Mouse (Mus musculus) MEL-GATA-1-ER (cell line): Measurements from ENCODE around the gene Dleu7.

Experiments used
- DNase-seq: peaks from one replicate; pipeline ENCODE4 v3.0.0-alpha.2; 2012; ENCODE audit warnings: low read depth; ENCODE audit errors: extremely low read depth

Gene Dleu7

DNA sequence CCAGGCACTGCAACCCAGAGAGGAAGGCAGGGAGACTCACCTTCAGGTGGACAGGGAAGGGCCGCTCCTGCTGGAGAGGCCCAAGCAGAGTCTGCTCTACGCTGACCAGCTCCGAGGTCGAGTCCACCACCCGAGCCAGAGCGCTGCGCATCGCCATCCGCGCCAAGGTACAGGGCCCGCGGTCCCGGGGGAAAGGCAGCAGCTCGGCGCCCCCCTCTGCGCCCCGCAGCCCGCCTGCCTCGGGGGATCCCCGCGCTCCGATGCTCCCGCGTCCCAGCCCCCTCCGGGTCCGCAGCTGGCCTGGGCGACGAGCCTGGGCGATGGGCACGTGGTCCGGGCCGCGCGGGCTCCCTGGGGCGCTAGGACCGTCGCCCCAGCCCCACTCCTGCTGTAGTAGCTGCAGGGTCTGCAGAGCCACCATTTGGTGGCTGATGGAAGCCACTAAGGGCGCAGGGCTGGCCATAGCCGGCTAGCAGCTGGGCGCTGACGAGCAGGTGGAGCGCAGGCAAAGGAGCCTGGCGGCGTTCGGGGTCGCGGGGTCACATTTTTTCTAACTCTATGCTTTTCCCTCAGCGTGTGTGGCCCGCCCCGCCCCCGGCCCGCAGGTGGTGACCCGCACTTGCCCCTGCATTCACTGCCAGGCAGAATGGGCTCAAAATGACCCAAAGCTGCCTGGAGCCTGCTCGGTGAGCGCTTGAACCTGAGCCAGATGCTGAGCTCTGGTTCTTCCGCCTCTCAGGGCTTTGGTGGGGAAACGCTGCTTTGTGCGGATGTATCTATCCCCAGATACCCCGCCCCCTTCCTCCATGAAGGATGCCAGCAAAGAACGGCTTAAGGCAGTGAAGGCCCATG lies at the start of gene Dleu7, which contains the start of gene Rnaseh2b:
TSS of gene Dleu7 (minus strand) at position 560 of the 852 bp plus-strand sequence.
TSS of gene Rnaseh2b (plus strand) at position 102 of the 852 bp plus-strand sequence.
- DNase-seq = no peak

DNA sequence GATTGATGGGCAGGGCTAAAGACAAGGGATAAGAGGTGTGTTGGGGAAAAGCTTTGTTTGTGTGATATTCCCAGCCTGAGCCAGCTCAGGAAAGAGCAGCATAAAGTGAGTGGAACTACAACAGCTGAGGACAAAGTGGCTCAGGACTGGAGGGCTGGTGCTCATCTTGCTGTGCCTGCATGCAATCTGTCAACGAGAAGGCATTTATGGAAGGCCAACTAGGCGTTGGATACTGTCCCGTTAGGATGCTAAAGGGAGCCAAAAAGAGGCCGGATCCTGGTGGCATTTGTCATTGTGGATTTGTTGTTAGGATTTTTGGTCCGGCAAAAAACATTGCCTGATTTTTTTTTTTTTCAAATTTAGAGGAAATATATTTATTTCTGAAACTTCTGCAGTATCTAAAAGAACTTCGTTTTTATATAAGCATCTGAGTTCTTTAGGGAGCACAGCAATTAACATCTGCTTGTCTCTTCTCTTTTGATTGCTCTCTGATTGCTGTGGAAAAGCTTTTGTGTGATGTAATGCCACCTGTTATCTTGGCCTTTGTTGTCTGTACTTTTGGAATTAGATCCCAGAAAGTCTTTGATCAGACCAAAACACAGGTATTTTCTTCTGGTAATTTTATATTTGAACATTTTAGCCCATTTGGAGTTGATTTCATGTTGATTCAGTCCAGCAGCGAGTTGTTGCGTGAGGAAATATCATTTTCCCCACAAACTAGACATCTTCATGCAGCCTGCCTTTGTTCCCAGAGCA lies 49.2 kb upstream of the Dleu7 start:
- DNase-seq = no peak

DNA sequence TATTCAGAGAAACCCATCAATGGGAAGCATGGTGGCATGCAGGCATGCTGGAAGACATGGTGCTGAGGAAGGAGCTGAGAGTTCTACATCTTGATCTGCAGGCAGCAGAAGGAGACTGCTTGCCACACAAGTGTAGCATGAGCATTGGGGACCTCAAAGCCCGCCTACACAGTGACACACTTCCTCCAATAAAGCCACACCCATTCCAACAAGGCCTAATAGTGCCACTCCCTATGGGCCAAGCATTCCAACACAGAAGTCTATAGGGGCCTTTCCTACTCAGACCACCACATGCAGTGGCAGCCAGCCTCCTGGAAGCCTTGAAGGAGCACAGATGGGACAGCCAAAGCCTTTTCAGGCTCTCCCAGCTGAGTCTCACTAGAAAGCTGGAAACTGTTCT lies 46.3 kb upstream of the Dleu7 start:
- DNase-seq = no peak

DNA sequence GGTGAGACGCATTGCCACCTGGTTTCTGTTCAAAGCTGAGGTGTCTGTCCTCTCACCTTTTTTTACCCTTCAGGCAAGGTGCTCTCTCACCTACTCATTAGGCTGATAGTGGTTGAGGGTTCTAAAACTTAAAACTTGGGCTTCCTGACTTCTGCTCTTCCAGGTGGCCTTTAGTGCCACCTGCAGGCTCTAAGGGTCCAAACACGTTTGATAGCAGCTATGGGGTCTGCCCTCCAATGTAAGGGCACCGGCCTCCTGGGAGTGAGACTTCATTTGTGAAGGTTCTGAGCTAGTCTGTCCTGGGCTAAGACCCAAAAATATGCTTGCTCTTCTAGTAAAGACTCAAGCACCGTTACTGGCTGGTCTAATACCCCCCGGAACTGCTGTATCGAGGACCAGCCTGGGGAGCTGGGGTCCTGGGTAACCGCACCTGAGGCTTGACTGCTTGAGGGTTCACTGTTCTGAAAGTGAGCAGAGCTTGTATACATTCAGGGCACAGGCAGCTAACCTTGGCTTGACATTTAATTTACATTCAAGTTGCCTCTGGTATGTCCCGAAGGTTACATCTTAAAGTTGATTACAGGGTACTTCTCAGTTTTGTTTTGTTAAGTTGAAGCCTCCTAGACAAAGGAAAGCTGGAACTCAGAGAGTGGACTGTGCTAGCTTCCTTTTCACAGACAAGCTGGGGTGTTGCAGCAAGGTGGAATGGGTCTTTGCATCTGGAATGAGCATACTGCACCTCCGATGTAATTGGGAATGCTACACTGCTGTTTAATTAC lies 41.3 kb upstream of the Dleu7 start:
- no peak for DNase-seq

DNA sequence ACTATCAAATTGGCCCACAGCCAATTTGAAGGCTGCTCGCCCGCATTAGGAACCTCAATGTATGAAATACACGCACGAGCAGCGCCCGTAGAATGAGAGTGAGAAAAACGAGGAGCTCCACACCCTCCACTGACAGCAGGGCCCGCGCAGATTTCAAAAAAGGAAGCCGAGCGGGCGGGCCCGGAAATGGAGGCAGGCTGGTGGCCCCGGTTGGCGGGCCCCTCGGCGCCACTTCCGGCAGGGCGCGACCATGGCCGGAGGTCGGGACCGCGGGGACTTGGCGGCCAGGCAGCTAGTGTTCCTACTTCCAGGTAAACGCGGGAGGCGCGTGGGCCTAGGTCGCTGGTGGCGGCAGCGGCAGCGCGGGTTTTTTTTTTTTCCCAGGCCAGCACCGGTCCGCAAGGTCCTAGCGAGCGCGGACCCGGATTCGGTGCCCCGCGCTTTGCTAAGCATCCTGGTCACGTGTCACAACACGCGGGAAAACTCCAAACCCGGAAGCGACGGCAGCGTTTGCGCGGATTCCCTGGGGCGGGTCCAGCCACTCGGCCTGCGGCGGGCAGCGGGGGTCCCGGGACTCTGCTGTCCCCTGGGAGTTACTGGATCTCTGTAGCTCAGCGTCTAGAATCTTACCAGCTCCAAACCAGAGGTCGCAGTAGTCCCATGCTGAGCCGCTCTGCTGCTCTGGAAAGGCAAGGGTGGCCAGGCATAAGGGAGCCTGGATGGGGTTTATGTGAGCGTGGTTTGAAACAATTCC lies 39.2 kb upstream of the Dleu7 start:
- DNase-seq = peak; percentile 66

DNA sequence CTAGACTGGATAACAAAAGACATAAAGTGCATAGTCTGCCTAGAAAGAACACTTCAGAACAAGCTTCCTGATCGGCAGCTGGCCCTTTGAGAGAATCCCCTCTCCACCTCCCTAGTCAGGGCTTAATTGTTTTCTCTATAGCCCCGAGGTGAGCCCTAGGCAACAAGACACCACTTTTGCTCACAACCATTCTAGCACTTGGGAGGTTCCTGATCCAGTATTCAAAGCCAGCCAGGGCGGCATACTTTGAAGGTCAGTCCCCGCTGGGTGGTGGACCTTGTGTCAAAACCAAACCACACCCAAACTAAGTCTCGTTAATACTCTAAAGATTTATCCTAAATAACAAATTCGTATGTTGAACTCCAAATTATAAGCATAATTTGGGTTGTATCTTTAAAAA lies 38.6 kb upstream of the Dleu7 start:
- DNase-seq = no peak

DNA sequence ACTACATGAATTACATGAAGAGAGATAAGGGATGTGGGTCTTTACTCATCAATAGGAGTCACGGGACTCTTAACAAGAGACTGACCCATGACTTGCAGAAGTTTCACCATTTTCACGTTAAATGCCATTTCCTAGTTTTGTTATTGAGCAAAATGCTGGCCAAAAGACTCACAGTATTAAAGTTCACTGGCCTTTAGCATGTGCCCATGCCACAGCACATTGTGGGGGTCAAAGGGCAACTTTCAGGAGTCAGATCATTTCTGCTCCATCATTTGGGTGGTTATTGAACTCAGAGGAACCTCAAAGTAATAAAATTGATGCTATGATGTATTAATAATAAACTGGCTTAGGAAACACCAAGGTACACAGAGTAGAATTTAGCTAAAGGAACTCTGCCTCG lies 36.8 kb upstream of the Dleu7 start:
- no peak for DNase-seq

DNA sequence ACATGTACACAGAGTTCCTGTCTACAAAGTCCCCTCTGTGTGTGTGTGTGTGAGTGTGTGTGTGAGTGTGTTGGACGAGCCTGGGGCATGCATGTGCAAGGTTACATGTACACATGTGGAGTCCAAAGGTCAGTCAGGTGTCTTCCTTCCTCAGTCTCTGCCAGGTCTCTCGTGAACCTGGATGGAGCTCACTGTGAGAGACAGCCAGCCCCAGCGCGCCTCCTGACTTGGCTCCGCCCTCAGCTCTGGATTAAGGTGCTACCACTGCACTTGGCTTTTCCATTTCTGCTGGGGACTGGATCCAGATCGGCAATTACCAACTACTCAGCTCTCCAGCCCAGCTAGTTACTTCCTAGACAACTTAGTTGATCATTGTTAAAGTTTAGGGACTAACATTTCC lies 35.8 kb upstream of the Dleu7 start:
- DNase-seq = no peak

DNA sequence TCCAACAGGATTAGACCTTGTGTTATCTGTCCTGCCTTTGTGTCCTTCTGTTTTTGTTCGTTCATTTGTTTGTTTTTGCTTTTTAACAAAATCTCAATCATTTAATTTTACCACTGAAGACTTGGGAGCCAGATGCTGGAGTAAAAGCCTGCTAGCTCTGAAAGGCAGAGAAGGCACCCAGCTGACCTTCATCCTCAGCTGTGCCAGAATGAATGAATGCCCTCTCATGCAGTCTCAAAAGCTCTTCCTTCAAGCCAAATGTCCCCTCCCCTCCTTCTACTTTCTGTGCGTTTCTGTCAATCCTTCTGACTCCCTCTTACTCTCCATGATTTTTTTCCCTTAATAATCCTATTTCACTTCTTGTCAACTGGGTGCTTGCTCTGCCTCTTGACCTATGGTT lies 34.3 kb upstream of the Dleu7 start:
- DNase-seq = no peak

DNA sequence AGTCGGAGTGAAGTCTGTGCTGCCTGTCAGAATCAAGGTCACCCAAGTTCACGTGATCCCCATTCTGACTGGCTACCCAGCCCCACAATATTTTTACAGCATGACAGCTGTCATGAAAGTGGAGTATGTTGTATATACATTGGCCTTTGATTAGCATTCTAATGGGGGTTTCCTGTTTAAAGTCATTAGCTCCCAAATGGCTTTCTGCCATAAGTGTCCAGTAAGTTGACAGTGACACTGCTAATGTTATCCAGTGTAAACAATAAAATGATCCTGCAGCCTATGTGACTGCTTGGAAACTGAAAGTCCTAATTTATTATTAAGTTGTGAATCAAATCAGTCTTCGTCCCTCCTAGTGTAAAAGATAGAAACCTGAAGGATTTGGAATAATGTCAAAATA lies 33.2 kb upstream of the Dleu7 start:
- DNase-seq = no peak

DNA sequence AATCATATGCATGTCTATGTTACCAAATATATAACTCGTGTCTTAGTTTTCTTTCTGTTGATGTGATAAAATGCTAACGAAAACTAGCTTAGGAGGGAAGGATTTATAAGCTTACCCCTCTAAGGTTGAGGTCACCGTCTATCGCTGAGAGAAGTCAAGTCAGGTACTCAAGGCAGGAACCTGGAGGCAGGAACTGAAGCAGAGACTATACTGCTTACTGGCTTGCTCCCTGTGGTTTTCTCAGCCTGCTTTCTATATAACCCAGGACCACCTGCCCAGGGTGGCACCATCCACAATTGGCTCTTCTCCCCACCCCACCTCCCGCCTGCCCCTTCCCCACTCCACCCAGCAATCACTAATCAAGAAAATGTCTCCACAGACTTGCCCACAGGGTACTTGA lies 32.1 kb upstream of the Dleu7 start:
- no peak for DNase-seq

DNA sequence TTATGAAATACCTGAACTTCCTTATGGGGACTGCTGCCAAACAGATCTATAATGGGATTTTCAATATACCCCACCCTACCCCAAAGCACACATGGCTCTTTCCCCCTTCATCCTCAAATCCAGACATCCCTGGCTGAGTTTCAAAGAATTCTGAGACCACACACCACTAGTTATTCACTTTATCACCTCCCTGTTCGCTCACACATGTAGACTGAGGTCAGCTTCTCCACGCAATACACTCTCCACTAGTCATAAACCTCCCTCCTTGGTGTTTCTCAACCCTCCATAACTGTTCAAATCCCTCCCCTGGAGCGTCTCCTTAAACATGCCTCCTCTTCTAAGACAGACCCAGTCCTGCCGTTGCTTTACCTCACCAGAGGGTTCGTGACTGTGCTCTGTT lies 30.6 kb upstream of the Dleu7 start:
- no peak for DNase-seq

DNA sequence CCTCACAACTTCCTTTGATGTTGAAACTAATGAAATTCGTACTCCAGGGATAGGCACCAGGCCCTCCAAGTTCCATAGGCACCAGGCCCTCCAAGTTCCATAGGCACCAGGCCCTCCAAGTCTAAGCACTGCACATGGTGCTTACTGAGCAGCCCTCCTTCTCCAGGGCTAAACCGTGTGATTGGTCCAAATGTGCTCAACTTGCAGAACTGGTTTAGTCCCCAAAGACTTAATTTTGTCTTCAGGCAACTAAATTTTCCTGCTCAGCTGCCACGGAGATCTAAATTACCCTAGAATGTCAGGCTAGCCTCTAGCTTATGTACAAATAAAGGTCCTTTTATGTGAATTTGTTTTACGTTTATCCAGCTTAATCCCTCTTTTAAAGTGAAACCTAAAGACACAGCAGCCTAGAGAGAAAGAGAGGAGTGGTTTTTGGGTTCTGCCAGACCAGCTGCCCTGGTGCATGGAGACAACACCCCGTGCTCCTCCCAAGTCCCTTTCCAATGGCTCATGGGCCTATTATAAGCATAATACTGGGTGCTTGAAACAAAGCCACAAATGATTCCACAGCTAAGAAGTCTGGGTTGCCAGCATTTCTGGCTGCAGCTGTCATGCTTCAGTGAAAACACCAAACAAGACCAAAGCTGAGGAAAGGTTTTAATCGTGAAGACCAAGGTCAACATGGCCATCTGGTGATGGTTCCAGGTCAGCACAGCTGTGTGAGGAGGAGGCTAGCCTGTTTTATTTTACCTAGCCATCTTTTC lies 29.9 kb upstream of the Dleu7 start:
- no peak for DNase-seq

DNA sequence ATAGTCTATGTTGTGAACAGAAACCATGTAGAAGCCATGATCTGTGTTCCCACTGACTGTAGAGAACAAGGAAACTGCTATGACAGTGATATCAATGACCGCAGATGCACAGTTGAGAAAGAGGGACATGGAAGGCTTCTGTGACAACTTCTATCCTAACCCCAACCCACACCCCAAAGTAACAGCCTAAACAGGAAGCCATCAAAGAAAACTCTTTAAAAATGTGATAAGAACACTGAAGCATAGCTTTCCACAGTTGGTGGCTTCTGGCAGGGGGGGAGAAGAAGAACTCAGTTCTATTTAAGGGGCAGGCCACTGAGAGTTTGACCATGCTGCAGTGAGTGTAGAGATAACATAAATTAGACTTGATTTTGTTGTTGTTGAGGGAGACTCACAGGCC lies 18.8 kb upstream of the Dleu7 start:
- DNase-seq = no peak

DNA sequence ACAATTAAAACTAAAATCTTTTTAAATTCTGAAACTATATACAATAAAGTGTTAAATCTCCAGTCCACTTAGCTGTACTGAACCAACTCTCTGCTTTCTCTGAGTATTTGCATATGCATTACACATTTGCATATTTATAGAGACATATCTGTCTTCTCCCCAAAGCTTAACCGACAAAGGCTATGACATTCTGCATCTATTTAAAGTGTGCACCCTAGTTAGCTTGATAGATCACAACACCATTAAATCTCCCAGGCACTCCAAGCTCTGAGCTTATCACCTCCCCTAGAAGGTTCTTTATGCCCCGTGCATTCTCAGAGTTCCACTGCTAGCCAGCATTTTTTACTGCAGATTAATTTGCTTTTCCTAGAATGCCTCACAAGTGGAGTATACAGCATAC lies 16.2 kb upstream of the Dleu7 start:
- DNase-seq = no peak

DNA sequence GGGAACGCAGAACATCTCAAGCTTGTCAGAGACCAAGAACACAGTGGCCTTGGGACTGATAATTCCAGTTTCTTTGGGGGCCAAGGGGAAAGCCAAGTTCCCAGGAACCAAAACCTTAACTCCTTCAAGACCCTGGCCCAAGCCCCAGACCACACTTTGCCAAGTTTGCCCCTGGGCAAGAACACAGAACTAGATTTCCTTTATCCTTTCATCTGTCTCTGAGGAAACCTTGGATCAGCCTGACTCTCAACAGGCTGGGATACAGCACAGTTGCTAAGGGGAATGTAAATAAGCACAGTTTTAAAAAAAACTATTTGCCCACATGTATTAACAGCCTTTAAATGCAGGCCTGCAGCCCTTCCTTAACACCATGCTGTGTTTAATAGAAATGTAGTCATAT lies 14.7 kb upstream of the Dleu7 start:
- no peak for DNase-seq

DNA sequence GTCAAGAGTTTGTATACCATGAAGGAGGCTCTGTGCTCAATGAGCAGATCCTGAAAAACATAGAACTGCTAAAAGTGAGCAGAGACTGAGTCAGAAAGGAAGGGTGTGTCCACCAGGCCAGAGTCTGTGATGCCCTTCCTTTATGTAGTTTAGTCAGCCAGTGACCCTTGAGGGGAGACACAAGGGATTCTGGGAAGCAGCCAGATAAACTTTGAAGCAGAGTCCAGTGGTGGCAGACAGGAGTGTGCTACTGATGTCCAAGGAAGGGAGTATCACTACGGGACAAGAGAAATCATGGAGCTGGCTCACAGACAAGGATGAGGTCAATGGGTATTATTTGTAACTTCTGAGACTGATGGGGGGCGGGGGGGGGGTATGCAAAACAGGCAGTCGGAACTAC lies 7.2 kb upstream of the Dleu7 start:
- no peak for DNase-seq

DNA sequence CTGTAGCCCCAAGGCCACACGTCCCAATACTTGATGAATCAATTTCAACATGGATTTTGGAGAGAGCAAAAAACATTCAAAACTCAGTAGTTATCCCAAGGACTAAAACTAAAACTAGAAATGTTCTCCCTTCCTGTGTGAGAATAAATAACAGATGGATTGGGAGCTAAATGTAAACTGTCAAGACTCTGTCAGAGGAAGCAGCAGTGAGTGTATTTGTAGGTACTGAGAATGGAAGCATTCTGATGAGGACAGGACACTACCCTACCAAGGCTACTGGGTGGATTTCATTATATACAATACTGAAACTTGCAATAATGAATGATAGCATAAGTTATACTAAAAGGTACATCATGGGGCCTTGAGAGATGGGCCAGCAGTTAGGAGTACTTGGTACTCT lies 6.0 kb upstream of the Dleu7 start:
- no peak for DNase-seq

DNA sequence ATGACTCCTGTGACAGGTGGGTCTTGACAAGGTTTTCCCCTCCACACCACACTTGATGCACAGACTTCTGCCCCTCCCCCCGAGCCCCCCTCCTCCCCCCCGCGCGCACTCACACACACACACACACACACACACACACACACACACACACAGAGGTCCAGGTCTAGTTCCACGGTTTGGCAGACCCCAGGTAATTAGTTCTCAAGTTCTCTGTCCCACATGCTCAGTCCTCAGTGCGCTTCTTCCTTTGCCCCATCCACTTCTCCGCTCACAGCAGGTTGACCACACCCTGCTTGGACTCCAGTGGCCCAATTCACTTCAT lies 720 bp downstream of the Dleu7 start:
- no peak for DNase-seq

DNA sequence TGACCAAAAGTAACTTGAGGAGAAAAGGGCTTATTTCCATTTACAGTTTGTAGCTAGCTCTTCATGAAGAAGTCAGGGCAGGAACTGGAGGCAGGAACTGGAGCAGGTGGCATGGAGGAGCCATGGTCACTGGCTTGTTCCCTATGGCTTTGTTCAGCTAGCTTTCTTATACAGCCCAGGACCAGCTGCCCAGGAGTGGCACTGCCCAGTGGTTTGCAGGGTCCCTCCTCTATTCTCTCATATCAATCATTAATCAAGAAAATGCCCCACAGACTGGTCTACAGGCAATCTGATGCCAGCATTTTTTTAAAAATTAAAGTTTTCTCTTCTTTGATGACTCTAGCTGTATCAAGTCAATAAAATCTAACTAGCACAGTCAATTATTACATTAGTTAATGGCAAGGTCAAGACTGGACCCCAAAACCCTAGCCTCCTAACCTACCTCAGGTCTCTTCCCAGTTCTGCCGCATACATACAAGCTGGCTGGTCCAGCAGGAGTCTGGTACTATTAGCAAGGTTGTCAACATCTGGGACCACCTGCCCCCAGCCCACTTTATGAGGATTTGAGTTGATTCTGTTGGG lies 1.4 kb downstream of the Dleu7 start:
- DNase-seq = no peak
